Mouse (Mus musculus): Measurements from ENCODE around the gene Apc2.

- no peak for TF ChIP-seq CTCF (IDR thresholded peaks at IDR 0.05; ENCODE audit: control insufficient read depth, insufficient read depth, insufficient replicate concordance, low read depth, low read length)
- TF ChIP-seq POLR2A (IDR thresholded peaks at IDR 0.05; ENCODE audit: control insufficient read depth, low read depth, low read length): no peak
These were observed 45.9 kb downstream of the Apc2 start for GRCm38 (mm10) chr10:80341491-80342304.

Data from testis, adult 2 months (tissue).